Mouse (Mus musculus) heart, adult 2 months (tissue): ENCODE results near the gene Defb26. TPM values are rescaled to one million over a fixed set of nuclear protein-coding genes. Genes with fewer than 3 reads are reported as not detected.
A peak's percentile ranks its signal among the peaks of the same experiment; 100 is the strongest.

Source experiments
- DNase-seq, 2 experiments: peaks; one replicate each; pipeline ENCODE4 v3.0.0; 2021
- H3K27ac ChIP-seq: fragments of 200-600 bp; 2 replicates; pipeline ENCODE4 v1.8.1; 2022
- H3K27me3 ChIP-seq: fragments of 200-500 bp; 2 replicates; pipeline ENCODE4 v1.6.1; 2012; ENCODE audit warnings: mild to moderate bottlenecking, low read length, inconsistent platforms, mixed read lengths; ENCODE audit not compliant: control insufficient read depth, insufficient read depth
- H3K36me3 ChIP-seq: fragments of 200-500 bp; 2 replicates; pipeline ENCODE4 v1.6.1; 2012; ENCODE audit warnings: low read length, inconsistent platforms; ENCODE audit not compliant: control insufficient read depth, insufficient read depth
- H3K4me1 ChIP-seq: fragments of 200-500 bp; 2 replicates; pipeline ENCODE4 v1.6.1; 2011; ENCODE audit warnings: low read length; ENCODE audit not compliant: control insufficient read depth, insufficient read depth
- H3K4me3 ChIP-seq: fragments of 200-600 bp; 2 replicates; pipeline ENCODE4 v1.8.1; 2022
- H3K79me2 ChIP-seq: fragments of 200-500 bp; replicated peaks from 2 replicates; pipeline ENCODE4 v1.6.1; 2012; ENCODE audit warnings: mild to moderate bottlenecking, inconsistent platforms, low read length, moderate library complexity, mixed read lengths; ENCODE audit not compliant: control insufficient read depth, insufficient read depth
- H3K9ac ChIP-seq: fragments of 200-500 bp; 2 replicates; pipeline ENCODE4 v1.6.1; 2012; ENCODE audit warnings: low read depth, mild to moderate bottlenecking, control low read depth, inconsistent platforms, low read length, mixed read lengths
- CTCF ChIP-seq: fragments of 200-600 bp; IDR thresholded peaks from 2 replicates; pipeline ENCODE4 v1.8.1; 2022; ENCODE audit warnings: antibody characterized with exemption, mild to moderate bottlenecking, moderate library complexity
- EP300 ChIP-seq: fragments of 200-500 bp; IDR thresholded peaks from 2 replicates; pipeline ENCODE4 v1.6.1; 2011; ENCODE audit warnings: low read depth, low read length, control low read depth; ENCODE audit not compliant: insufficient read depth
- POLR2A ChIP-seq: fragments of 200-500 bp; IDR thresholded peaks from 2 replicates; pipeline ENCODE4 v1.6.1; 2011; ENCODE audit warnings: mild to moderate bottlenecking, low read depth, low read length, control low read depth; ENCODE audit not compliant: insufficient read depth
- WGBS: fragments of 180-500 bp; shearing (Covaris S2); methylation state at CpG from one replicate; pipeline ENCODE4 v1.1.7; 2018; 5-methylcytosine and 5-hydroxymethylcytosine counted together
- intact Hi-C: fragments of 180-260 bp; cut with DNase I; formaldehyde crosslinking; loops from one replicate; pipeline ENCODE4 v1.15.1; 2025
- polyA plus RNA-seq: library from polyadenylated mRNA; depleted of rRNA; stranded (reverse); fragments of >200 nt; gene quantifications from 2 replicates; pipeline ENCODE4 v1.2.3, GENCODE M21; 2012
- total RNA-seq, 2 experiments: library from RNA; stranded (reverse); gene quantifications; 2 replicates each; pipeline ENCODE4 v1.2.3; 2021

The Defb26 gene
- total and polyA plus RNA-seq, 3 experiments, result not detected

- TF ChIP-seq CTCF, result peak; percentile 22; the same call in 1 of the 2 replicates
- no peak for TF ChIP-seq POLR2A
- H3K4me3 ChIP-seq, result no peak overlapping the region
- no peak for DNase-seq
- 76% methylated on average over 6 of the region's 6 CpGs for WGBS
- no peaks in the 10 kb centered on the region for H3K27me3 ChIP-seq
- no peaks in the 10 kb centered on the region for H3K79me2 ChIP-seq
- H3K9ac ChIP-seq, result no peak overlapping the region
- H3K27ac ChIP-seq, result no peak overlapping the region
- H3K36me3 ChIP-seq, result no peaks in the 10 kb centered on the region
- intact Hi-C loops, result no loop called here
- H3K4me1 ChIP-seq, result no peaks in the 10 kb centered on the region
These were observed 10.6 kb downstream of the Defb26 start for GRCm38 (mm10) chr2:152500863-152501229.

GRCm38 (mm10) chr2:152500204-152500862, 11.2 kb downstream of the Defb26 start:
- TF ChIP-seq EP300 (no peak), POLR2A (no peak), CTCF (no peak)
- H3K79me2 ChIP-seq, result no peaks in the 10 kb centered on the region
- intact Hi-C loops, result no loop called here
- WGBS, result 35% methylated on average over 7 of the region's 7 CpGs
- no peak overlapping the region for H3K27ac ChIP-seq
- H3K4me3 ChIP-seq, result no peak overlapping the region
- DNase-seq, result no peak
- H3K27me3 ChIP-seq, result no peaks in the 10 kb centered on the region
- H3K4me1 ChIP-seq, result no peaks in the 10 kb centered on the region
- no peak overlapping the region for H3K9ac ChIP-seq
- no peaks in the 10 kb centered on the region for H3K36me3 ChIP-seq

GRCm38 (mm10) chr2:152498020-152498419, 13.5 kb downstream of the Defb26 start:
- H3K27ac ChIP-seq, result no peak overlapping the region
- no peaks in the 10 kb centered on the region for H3K36me3 ChIP-seq
- intact Hi-C loops, result no loop called here
- no peak for DNase-seq
- WGBS, result 73% methylated on average over 6 of the region's 6 CpGs
- H3K4me1 ChIP-seq, result no peaks in the 10 kb centered on the region
- H3K4me3 ChIP-seq, result no peak overlapping the region
- H3K79me2 ChIP-seq, result no peaks in the 10 kb centered on the region
- H3K27me3 ChIP-seq, result no peaks in the 10 kb centered on the region
- no peak overlapping the region for H3K9ac ChIP-seq
- no peak for TF ChIP-seq CTCF
- TF ChIP-seq POLR2A, result no peak
- no peak for TF ChIP-seq EP300

- no peak overlapping the region for H3K27ac ChIP-seq
- H3K79me2 ChIP-seq, result no peaks in the 10 kb centered on the region
- TF ChIP-seq CTCF (no peak), EP300 (no peak), POLR2A (no peak)
- H3K36me3 ChIP-seq, result no peaks in the 10 kb centered on the region
- 80% methylated on average over 6 of the region's 6 CpGs for WGBS
- no peaks in the 10 kb centered on the region for H3K27me3 ChIP-seq
- intact Hi-C loops, result no loop called here
- no peak overlapping the region for H3K4me3 ChIP-seq
- no peak overlapping the region for H3K9ac ChIP-seq
- DNase-seq, result no peak
- no peaks in the 10 kb centered on the region for H3K4me1 ChIP-seq
These were observed 18.3 kb downstream of the Defb26 start for GRCm38 (mm10) chr2:152493151-152493550.

GRCm38 (mm10) chr2:152490038-152490437, 21.5 kb downstream of the Defb26 start, which contains the start of gene Defb22:
Gene Defb22, minus strand, starts transcription at chr2:152490138.
- no peaks in the 10 kb centered on the region for H3K27me3 ChIP-seq
- TF ChIP-seq POLR2A (no peak), CTCF (no peak), EP300 (no peak)
- H3K79me2 ChIP-seq, result no peaks in the 10 kb centered on the region
- no peak within 1 kb of the TSS for H3K9ac ChIP-seq
- H3K36me3 ChIP-seq, result no peaks in the 10 kb centered on the region
- no peak for DNase-seq
- H3K27ac ChIP-seq, result no peak within 1 kb of the TSS
- H3K4me1 ChIP-seq, result no peaks in the 10 kb centered on the region
- intact Hi-C loops, result no loop called here
- H3K4me3 ChIP-seq, result no peak within 1 kb of the TSS

- H3K4me3 ChIP-seq, result no peak overlapping the region
These were observed 24.5 kb downstream of the Defb26 start for GRCm38 (mm10) chr2:152487024-152487423.

More at GRCm38 (mm10) chr2:152487024-152487423, 24.5 kb downstream of the Defb26 start:
- Histone ChIP-seq H3K4me1 (no peaks in the 10 kb centered on the region), H3K79me2 (no peaks in the 10 kb centered on the region), H3K27ac (no peak overlapping the region), H3K36me3 (no peaks in the 10 kb centered on the region), H3K27me3 (no peaks in the 10 kb centered on the region), H3K9ac (no peak overlapping the region)
- DNase-seq, result no peak
- WGBS, result 83% methylated on average over 2 of the region's 2 CpGs
- intact Hi-C loops, result no loop called here
- TF ChIP-seq CTCF (peak; percentile 35), POLR2A (no peak)
